Mouse (Mus musculus): ENCODE data around the gene Gigyf2.

The Gigyf2 gene

GRCm38 (mm10) chr1:87316672-87317071 lies 10.1 kb upstream of the Gigyf2 start:
- no peak for DNase-seq (ENCODE audit: low spot score)

DNA sequence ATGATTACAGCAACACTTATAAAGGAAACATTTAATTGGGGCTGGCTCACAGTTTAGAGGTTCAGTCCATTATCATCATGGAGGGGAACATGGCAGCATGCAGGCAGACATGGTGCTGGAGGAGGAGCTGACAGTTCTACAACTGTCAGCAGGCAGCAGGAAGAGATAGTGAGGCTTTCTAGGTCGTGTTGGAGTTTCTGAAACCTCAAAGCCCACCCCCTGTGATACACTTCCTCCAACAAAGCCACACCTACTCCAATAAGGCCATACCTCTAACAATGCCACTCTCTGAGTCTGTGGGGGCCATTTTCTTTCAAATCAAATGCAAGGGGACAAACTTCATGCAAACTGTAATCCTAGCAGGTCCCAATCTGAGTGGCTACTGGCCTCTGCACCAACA lies 5.7 kb upstream of the Gigyf2 start:
- no peak for DNase-seq (ENCODE audit: low spot score)

- no peak for DNase-seq (ENCODE audit: low spot score)
These were observed 4.0 kb upstream of the Gigyf2 start for GRCm38 (mm10) chr1:87322778-87323177.

DNA sequence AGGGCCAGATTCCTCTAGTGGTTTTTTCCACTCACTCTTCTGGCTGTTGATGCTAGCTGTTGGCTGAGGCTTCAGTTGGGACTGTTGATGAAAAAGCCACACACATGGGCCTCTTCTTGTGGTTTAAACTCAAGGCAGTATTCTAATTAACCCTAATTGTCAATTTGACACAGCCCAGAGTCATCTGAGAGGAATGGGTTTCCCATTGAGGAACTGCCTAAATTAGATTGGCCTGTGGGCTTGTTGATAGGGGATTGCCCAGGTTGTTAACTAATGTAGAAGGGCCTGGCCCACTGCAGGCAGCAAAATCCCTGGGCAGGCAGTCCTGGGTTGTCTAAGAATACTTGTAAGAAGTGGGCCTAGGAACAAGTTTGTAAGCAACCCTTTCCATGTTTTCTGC lies 2.1 kb upstream of the Gigyf2 start:
- no peak for DNase-seq (ENCODE audit: low spot score)

DNA sequence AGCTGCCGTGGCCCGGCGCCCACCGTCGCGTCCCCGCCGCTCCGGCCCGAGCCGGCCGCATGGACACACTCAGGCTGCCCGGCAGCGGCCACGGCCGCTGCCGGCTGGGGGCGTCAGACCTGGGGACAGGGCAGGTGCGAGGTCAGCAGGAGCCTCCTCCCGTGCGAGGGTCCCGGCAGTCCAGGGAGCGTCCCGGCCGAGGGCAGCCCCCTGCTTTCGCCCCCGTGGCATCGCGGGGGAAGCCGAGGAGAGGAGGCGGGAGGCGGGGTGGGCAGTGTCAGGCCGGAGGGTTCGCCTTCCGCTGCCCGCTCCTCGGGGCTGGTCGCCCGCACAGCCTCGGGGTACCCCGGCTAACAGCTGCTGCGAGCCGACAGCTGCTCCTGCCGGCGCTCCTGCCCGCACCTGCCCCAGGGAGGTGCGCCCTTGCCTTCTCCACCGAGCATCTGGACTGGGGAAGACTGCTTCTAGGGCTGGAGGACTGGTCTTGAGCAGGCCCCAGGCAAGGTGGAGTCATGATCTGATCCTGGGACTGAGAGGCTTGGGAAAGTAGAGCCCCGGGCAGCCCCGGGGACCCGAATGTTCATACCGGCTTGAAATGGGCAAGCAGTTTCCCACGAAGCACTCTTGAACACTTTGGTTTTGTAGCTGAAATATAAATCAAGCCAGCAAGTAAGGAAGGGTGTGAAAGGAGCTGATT lies 515 bp downstream of the Gigyf2 start:
- DNase-seq (ENCODE audit: low spot score): no peak

DNA sequence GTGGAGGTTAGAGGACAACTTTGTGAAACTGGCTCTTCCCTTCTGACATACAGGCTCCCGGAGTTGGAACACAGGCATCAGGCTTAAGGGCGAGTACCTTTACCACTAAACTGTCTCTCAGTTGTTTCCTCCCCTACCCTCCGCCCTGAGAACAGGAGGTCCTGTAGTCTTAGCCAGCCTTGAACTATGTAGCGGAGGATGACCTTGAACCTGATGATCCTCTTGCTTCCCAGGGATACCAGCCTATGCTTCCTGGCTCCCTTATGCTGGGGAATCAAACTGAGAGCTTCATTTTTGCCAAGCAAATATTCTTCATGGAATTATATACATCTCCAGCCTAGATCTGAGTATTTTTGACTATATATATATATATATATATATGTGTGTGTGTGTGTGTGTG lies 5.0 kb downstream of the Gigyf2 start:
- no peak for DNase-seq (ENCODE audit: low spot score)

DNA sequence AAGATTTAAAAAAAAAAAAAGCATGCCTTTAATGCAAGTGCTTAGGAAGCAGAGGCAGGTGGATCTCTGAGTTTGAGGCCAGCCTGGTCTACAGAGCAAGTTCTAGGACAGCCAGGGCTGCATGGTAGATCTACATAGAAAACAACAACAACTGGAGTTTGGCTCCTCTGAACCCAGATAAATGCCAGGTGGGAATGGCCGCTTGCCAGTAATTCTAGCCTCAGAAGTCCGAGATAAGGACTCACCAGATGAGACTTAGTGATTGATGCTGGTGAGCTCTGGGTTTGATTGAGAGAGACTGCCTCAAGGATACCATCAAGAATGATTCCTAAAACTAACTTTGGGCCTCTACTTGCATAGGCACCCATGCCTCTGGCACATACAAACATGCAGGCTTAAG lies 23.8 kb downstream of the Gigyf2 start:
- no peak for DNase-seq (ENCODE audit: low spot score)

- no peak for DNase-seq (ENCODE audit: low spot score)
These were observed 33.5 kb downstream of the Gigyf2 start for GRCm38 (mm10) chr1:87360276-87360675.

DNA sequence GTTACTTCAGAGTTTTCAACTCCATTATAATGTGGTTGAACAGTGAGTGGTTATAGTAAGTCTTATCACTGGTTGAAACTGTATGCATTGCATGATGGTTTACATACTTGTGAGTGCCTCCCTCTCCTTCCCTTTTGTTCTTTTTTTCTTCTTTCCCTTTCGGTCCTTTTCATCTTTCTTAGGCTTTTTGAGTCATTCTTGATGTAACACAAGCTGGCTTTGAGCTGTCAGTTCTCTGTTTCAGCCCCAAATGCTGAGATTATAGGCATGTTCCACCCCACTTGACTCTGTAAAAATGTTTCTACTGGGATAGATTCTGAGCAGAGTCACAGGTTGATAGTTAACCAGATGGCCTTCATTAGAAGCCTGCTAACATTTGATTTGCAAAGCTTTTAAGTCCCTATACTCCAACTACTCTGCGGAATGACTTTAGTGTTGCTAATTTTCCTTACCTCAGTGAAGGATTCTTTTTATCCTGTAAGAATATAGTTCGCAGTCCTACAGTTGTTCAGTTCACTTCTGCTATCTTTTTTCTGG lies 51.3 kb downstream of the Gigyf2 start:
- DNase-seq (ENCODE audit: low spot score): no peak

DNA sequence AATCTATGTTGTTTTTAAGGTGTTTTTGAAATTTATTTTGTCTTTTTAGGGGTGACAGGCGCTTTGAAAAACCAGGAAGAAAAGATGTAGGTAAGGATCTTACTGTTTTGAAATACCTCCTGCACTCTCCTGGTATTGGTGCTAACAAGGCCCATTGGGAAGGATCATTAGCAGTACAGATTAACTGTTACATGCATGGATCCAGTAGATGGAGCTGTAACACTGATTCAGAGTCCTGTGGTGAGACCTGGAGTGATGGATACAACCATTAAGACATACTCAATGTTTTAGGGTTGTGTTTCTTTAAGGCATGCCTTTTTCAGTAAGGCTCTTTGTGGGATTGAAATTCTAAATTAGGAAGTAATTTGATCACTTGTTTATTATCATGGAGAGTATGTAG lies 53.1 kb downstream of the Gigyf2 start:
- no peak for DNase-seq (ENCODE audit: low spot score)

GRCm38 (mm10) chr1:87381152-87381551 lies 54.4 kb downstream of the Gigyf2 start:
- no peak for DNase-seq (ENCODE audit: low spot score)

DNA sequence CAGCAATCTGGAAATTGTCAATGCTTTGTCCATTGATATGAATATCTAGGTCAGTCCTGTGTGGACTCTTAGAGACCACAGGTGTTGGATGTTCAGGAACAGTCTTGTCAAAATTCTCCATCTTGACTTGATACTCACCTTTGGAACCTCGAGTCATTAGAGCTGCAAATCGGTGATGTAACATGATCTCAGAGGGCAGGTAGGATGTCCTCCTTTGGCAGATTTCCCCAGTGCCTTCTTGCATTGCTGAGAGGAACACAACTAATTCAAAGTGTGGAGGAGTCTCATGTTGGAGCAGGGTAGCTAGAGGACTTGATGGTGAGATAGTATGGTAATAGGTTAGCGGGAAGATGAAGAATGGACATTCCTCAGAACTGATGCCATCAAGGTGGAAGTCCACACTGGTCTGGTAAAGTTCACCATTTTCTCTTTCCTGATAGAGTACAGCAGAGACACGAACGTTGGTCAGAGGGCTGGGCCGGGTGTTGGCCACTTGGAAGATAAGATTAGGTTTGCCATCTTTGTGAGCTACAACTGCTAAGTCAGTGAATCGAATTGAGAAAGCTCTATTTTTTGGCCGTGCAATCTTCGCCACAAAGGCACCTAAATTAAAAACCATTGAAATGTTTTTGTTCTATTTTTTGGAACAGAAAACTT lies 59.8 kb downstream of the Gigyf2 start:
- no peak for DNase-seq (ENCODE audit: low spot score)

DNA sequence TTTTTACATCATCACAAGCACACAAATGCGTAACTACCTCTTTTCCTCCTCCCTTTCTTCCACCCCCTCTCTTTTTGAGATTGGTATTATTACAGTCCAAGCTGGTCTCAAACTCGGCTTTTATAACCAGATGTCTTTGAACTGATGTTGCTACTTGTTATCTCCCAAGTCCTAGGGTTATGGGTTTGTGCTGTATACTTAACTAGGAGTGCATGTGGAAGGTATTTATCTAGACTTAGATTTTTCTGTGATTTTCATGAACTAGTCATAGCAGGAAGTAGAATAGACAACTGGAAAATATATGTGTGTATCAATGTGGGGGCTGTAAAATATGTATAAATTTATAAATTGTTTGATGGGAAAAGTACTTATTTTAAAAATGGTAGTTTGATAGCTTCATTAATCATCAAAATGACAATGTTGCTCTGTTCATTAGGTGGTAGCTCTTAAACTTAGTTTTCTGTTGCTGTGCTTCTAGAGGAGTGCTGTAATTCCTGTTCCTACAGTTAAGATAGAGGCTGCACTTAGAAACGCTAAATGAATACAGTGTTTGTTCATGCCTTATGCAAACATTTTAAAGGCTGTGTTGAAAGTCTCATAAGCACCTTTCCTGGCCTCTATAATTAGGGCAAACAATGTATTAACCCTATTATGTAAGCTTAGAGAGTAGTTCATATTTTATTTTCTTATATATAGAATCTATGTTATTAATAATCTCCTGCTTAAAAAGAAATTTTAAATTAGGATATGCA lies 66.8 kb downstream of the Gigyf2 start:
- DNase-seq (ENCODE audit: low spot score): no peak

GRCm38 (mm10) chr1:87394594-87394993 lies 67.8 kb downstream of the Gigyf2 start, which contains the start of gene Kcnj13:
TSS of gene Kcnj13 (minus strand) at chr1:87394729.
- DNase-seq (ENCODE audit: low spot score): no peak

DNA sequence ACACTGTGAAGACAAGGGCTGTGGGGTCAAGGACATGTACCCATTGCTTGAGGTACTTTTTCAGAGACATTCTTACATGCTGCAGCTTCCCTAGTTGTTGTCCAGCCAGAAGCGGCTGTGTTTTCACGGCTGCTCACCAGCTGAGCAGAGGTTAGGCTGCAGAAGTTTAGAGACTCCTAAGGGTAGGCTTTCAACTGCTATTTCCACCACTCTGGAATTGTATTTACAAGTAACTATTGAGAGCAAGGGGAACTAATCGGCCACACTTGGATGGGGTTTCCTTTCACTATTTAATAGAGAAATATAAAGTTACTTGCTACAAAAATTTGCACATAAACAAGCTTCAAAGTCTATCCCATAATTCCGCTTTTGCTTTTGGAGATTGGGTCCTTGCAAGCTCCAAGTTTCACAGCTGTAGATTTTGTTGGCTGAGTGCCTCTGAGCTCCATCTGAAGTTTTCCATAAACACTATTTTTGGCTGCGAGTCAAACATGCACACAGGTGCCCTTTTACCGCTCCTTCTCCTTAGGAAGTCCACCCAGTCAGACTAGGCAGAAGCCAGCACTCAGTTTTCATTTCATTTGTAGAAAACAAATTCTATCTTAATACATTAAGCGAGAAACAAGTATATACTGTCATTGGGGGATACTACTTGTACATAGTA lies 70.3 kb downstream of the Gigyf2 start:
- no peak for DNase-seq (ENCODE audit: low spot score)

GRCm38 (mm10) chr1:87404710-87405109 lies 77.9 kb downstream of the Gigyf2 start:
- no peak for DNase-seq (ENCODE audit: low spot score)

DNA sequence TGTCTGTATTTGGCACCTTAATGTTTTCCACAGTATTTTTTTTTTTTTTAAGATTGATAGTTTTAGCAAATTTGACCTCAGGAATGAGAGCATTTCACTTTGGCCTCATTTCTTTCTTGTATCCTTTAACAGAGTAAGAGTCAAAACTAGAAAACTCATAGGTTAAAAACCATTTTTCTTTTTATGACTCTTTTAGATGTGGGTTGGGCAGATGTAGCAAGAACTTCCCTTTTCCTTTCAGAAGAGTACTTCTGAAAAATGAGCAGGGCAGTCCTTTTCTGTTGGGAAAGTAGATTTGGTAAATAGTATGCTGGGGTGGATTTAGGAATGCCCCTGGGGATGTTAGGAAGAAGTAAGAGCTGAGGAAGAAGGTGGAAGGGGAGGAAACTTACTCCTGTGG lies 79.2 kb downstream of the Gigyf2 start:
- DNase-seq (ENCODE audit: low spot score): no peak

DNA sequence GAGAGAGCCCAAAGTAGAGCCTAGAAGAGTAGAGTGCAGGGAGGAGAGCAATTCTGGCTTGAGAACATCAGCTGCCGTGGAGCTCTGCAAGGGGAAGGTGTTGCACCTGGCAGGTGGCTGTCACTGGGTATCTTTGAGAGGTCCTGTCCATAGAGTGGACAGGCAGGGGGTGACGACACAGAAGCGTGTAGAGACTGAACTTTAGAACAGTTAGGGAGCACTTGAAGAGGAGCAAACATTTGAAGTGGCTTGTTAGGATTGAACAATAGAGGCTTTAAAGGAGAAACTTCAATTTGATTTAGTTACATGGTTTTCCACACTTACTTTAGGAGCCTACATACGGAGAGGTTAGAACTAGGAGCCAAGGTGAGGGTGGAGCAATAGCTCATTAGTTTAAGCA lies 82.6 kb downstream of the Gigyf2 start:
- no peak for DNase-seq (ENCODE audit: low spot score)

DNA sequence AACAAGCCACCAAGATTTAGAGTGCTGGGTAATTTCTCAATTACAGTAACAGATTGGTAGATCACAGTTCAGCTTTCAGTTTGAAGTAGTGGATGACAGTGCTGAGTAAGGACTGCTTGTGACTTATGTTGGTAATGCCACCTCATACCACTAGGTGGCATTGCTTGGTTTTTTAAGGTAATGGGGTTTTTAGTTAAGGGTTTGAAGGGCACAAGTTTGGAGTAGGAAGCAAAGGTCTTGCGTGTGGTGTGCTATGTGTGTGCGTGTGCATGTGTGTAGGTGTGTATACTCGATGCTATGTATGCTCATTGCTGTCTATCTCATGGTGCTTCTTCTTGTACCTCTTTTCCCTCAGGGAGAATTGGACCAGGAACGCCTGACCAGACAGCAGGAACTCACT lies 91.9 kb downstream of the Gigyf2 start:
- DNase-seq (ENCODE audit: low spot score): no peak

DNA sequence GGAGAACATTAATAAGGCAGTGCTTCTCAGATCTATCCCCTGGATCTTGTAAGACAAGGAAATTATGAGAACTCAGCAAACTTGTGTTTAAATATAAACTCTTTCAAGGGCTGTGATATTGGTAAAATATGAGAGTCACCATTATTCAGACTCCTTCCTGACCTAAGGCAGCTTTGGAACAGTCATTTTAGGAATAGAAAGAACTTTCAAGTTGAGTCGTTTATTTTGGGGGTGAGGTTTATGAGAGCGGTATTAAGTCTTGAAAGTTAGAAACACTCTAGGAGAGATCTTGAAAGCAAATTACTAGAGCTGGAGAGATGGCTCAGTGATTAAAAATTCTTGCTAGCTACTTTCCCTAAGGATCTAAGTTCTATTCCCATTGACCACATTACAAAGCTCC lies 108.3 kb downstream of the Gigyf2 start:
- no peak for DNase-seq (ENCODE audit: low spot score)

- DNase-seq (ENCODE audit: low spot score): no peak
These were observed 109.8 kb downstream of the Gigyf2 start for GRCm38 (mm10) chr1:87436583-87436982.

All from spleen, adult 12 weeks (tissue).